Mouse (Mus musculus): ENCODE measurements around the gene Fcgr1. TPM values are rescaled to one million over a fixed set of nuclear protein-coding genes. Genes with fewer than 3 reads are reported as not detected.
"Not testable (repeated sequence)": the region's sequence is repeated elsewhere in the genome, so short reads cannot be mapped to it uniquely, and the experiment has no call there.

Gene Fcgr1
- total RNA-seq, 2 experiments from 2014 or later: 0.56 to 1.2 TPM

DNA sequence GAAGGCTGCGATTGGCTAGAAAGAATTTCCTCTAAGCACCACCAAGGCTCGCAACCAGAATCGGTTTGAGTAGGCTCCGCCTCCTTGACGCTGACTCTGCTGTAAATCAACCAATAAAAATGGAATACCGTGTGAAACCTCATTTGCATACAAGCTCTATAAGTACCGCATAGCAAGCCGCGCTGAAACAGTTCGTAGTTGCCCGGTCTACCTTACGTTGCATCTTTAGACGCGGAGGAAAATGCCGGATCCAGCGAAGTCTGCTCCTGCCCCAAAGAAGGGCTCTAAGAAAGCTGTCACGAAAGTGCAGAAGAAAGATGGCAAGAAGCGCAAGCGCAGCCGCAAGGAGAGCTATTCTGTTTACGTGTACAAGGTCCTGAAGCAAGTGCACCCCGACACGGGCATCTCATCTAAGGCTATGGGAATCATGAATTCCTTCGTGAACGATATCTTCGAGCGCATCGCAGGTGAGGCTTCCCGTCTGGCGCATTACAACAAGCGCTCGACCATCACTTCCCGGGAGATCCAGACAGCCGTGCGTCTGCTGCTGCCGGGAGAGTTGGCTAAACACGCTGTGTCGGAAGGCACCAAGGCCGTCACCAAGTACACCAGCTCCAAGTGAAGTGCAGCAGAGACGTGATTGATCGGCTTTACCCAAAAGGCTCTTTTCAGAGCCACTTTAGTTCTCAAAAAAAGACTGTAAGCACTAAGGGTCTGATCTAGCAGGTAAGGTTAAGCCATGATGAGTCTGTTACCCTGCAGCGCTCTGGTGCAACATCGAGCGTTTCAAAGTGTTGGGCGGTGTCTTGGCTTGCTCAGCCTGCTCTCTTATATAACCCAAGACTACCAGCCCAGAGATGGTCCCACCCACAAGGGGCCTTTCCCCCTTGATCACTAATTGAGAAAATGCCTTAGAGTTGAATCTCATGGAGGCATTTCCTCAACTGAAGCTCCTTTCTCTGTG is 24.0 kb downstream of the Fcgr1 start, which contains the start of gene Hist2h2bb:
Gene Hist2h2bb (plus strand): TSS at position 242 of the 964 bp plus-strand sequence.
- DNase-seq: peak; percentile 68

DNA sequence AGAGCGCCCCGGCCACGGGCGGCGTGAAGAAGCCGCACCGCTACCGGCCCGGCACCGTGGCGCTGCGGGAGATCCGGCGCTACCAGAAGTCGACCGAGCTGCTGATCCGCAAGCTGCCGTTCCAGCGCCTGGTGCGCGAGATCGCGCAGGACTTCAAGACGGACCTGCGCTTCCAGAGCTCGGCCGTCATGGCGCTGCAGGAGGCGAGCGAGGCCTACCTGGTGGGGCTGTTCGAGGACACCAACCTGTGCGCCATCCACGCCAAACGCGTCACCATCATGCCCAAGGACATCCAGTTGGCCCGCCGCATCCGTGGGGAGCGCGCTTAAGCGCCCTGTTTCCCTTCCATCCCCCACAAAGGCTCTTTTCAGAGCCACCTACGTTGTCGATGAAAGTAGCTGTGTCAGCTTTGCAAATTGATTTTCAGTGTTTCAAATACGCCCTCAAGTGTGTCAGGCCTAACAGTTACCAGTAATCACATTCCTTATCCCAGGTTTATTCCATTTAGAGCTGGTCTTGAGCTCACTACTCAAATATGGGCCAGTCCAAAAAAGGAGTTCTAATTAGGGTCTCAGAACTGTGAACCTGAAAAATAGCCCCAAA is 24.9 kb downstream of the Fcgr1 start:
- DNase-seq: not testable (repeated sequence)

DNA sequence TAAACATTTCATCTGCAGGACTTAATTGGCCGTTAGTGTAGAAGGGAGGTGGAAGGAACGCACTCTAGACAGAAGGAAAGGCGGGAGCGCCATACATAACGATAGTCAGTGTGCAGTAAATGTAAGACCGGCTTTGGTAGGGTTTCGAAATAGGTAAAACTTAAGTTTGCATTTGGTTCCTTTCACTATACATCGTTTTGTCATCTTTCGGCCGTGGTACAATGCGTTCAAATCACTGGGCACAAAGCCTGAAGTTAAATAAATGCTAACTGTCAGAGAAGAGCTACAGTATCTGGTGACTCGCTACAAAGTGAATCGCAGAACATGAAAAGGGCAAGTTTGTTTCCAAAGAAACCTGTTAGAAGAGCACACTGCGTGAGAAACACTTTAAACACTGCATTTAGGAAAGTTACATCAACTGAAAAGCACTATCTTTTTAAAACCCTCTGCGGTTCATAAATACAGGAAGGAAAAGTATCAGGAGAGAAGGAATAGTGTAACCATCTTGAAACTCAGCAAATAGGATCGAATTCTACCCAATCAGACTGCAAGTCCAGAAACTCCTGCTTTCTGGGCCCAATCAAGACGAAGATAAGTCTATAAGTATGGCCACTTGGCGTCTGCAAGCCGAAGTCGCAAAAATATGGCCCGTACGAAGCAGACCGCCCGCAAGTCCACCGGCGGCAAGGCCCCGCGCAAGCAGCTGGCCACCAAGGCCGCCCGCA is 25.6 kb downstream of the Fcgr1 start, which contains the start of gene Hist2h3b:
Gene Hist2h3b (plus strand): TSS at position 604 of the 725 bp plus-strand sequence.
- DNase-seq: peak; percentile 66

DNA sequence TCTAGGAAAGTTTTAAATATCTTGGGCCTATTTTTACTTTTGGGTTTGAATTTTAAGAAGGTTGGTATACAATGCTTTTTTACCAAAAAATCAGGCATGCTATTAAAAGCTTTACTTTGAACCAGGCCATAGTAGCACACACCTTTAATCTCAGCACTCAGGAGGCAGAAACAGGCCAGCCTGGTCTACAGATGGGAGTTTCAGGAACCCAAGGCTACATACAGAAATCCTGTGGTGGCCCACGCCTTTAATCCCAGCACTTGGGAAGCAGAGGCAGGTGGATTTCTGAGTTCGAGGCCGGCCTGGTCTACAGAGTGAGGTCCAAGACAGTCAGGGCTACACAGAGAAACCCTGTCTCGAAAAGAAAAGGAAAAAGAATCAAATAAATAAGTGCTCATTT is 26.2 kb downstream of the Fcgr1 start:
- DNase-seq: no peak

DNA sequence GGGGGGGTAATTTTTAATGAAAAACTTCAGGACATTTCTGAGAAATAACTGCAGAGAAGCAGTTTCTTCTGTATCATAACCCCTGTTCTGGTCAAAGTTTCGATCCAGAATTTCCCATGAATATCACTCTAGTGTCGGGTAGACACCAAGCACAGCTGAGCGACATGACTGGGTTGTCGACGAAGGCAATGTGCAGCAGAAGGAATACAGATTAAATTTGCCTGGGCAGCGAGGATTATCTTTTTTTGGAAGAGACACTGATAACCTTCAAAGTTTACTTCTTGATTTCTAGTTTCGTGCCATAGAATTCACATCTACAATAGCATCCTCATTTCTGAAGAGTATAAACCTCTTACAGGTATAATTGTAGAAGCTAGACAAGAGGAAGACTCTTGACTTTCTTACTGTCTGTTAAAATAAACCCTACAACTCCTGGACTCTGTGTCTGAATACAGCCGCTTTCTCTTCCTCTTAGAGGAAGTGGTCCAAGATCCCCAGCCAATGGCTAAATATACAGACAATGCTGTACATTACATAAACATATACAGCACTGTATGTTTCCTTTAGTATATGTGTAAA is 27.5 kb downstream of the Fcgr1 start:
- no peak for DNase-seq

DNA sequence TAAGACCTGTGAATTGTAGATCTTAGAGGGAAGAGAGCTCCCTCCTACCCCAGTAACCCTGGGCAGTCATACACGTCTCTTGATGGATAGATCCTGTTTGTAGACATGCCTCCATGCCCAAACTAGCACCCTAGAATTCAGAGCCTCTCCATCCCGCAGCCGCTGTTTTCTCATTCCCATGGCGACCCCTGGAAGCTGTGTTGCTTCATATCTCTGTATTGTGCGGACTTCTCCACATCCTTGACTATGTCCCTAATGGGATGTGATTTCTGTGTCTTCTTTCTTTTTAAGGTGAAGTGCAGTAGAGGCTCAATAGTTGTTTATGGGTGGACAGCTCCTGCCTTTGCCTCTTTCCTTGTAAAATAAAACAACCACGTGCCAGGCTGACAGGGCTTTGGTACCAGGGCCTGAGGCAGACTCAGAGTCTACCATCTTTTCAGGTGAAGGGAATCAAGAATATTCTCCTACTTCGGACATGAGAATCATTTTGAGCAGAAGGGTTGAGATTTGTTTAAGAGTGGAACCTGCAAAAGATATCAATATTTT is 29.3 kb downstream of the Fcgr1 start:
- no peak for DNase-seq

DNA sequence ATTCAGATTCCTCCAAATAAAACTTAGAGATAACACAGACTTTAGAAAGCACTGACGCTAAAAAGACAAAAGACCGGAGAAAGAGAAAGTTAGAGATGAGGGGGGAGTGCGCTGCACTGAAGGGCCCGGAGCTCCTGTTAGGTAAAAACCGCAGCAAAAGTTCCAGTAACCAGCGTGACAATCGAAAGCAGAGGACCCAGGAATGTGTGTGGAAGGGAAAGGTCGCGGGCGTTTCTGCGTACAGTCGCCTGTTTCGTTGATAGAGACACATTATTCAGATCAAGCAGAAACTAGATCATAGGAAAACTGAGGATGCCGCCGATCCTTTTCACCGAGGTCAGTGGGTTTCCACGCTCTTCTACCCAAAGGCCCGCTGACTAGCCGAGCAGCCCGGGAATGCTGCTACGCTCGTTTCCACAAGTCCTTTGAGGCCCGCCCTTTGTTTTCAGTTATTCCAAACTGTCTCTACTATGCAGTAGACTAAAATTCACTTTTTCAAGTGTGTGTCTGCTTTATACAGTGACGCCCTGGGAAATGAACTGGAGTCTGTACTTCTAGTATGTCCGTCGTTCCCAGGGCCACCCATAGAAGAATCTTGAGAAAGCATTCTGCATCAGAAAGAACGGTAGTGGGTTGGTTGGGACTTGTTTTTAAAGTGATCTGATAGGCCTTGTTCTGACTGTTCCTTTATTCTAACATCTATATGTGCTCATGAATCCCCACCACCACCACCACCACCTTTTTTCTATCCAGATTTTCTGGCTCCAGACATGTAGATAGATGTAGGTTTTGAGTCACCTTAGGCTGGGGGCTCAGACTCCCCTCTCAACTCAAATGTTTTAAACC is 30.0 kb downstream of the Fcgr1 start:
- peak; percentile 29 for DNase-seq

DNA sequence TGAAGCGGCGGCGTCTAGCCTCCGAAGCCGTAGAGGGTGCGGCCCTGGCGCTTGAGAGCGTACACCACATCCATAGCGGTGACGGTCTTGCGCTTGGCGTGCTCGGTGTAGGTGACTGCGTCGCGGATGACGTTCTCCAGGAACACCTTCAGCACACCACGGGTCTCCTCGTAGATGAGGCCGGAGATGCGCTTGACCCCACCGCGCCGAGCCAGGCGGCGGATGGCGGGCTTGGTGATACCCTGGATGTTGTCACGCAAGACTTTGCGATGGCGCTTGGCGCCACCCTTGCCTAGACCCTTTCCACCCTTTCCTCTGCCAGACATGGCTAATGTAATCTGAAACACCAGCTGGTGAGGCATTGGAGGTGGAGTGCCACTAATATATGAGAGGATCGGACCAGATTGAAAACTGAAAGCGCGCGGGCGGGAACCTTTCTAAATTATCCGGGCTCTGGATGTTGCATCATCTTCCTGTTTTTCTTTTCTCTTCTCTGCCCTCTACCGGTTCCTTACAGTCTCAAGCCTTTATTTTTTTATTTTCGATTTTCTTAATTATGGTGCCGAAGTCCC is 30.7 kb downstream of the Fcgr1 start, which contains the start of gene Hist2h4:
Gene Hist2h4 (minus strand): TSS at position 333 of the 572 bp plus-strand sequence.
- peak; percentile 85 for DNase-seq

DNA sequence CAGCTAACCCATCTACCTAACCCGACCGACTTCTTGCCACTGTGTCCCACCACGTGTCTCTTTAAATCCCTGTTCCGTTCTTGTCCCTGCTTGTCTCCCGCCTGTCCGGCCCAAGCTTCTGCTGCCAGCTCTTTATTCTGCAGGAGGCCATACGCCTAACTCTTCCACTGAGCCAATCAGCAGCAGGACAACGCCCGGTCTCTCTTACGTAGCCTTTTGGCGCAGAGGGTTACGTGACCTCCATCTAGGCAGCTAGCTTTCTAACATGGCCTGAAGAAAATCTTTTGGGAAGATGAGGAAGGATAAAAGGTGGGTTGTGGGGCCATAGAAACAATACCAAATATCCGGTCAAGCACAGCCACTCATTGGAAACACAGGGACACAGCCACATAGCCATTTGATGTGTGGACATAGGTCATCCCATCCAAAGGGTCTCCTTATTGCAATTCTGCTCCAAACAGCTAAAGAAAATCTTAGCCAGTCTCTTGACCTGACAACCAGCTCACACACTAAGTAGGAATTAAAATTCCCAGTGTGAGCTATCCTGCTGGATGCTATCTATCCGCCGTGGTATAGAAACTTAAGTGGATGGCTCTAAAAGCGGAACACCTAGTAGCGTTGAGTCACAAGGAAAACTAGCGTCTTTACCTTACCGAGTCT is 31.4 kb downstream of the Fcgr1 start:
- peak; percentile 67 for DNase-seq

DNA sequence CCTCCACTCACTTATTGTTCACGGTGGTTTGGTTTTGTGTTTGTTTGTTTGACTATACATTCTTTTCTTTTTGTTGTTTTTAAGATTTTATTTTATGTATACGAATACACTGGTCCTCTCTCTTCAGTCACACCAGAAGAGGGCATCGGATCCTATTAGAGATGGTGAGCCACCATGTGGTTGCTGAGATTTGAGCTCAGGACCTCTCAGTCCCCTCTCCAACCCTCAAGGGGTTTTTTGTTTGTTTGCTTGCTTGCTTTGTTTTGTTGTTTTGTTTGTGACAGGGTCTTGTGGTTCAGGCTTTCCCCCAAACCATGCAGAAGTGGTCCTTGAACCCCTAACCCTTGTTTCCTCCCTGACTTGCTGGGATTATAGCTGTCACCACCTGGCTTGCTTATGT is 32.1 kb downstream of the Fcgr1 start:
- DNase-seq: no peak

DNA sequence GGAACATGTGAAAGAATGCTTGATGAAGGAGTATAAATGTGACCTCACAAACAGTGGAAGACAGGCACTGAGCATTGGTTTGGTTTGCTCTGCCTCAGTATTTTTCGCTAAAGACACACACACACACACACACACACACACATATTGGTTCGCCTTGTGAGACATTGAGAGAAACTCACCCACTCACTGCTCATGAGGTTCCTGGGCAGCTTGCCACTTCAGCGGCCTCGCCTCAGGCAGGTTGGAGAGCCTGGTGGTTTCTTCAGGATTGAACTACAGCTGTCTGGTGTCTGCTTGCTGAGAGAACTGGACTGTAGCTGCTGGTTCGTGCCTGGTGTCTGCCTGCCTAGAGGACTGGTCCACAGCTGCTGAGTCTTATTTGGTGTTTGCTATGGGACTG is 33.5 kb downstream of the Fcgr1 start:
- DNase-seq: no peak

DNA sequence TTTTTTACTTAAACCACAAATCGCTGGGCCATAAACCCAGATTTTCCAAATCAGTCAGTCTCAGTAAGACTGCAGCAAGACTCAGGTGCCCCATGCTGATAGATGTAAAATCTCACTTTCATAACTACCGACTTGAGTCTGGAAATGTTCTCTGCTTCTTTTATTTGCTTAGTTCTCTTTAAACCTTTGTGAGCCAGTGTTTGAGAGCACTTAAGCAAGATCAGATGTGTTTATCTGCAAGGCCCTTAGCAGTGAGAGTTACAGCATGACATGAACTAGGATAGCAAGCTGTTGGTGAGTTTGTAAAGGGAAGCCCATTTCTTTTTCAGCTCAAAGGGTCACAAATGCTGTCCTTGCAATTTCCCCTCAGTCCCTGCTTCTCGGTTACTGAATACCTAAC is 36.6 kb downstream of the Fcgr1 start:
- DNase-seq: no peak

DNA sequence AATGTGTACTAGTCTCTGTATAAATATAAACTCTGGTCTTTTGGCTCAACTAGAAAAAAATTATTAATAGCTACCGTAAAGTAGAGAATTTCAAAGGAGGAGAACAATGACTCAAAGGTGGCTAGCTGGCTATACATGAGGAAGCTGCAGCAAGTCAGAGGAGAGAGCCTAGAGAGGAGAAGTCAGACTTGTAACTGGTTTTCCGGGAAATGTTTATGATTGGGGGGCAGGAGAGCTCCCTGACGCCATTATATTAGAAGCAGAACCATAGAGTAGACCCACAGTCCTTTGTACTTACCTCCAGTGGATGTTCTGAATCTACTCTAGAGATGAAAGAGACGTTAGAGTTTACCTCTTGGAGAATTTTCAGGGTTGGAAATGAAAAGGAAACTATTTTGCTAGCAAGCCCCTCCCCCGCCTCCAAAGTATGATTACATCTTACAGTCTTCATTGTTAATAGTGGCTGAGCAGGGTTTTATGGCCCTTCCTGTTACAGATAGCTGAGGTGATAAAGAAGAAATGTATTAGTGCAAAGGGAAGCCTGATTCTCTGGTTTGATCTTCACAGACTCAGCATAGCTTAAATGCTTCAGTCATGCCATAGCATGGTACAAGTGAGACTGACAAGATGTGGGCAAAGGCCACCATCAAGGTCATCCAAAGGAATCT is 37.7 kb downstream of the Fcgr1 start:
- DNase-seq: no peak

DNA sequence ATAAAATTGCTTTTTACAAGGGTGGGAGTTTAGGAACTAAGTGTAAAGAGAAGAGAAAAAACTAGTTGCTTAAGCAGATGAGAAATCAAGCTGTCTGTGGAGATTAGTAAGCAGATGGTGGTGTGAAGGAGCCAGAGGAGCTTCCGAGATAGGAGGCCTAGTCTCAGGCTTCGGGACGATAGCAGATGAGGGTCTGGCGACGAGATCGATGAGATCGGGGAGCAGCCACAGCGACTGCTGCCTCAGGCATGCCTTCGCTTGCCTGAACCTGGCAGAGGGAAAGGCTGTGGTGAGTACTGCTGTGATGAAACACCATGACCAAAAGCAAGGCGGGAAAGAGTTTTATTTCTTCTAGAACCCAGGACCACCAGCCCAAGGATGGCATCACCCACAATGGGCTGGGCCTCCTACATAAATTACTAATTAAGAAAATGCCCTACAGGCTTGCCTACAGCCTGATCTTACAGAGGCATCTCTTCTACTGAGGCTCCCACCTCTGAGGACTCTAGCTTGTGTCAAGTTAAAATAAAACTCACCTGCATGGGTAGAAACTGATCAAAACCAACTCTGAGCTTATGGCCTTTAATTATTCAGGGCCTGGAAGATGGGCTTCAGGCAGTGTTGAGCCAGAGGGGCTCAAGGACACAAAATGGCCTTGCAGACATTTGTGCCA is 39.0 kb downstream of the Fcgr1 start:
- no peak for DNase-seq

DNA sequence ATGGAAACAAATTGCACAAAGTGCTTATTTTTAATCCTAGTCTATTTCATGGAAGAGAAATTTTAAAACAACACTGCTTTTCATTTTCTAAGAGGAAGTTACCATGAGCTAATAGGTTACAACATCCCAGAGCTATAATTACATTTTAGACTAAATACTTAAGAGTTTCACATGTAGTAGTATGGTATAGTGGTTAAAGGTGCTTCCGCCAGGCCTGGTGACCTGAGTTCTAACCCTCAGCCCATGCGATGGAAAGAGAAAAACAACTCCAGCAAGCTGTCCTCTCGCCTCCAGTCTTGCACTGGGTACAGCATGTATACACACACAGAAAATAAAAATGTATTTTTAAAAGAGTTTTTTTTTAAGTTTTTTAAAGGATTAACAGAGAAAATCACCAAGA is 42.0 kb downstream of the Fcgr1 start:
- no peak for DNase-seq

DNA sequence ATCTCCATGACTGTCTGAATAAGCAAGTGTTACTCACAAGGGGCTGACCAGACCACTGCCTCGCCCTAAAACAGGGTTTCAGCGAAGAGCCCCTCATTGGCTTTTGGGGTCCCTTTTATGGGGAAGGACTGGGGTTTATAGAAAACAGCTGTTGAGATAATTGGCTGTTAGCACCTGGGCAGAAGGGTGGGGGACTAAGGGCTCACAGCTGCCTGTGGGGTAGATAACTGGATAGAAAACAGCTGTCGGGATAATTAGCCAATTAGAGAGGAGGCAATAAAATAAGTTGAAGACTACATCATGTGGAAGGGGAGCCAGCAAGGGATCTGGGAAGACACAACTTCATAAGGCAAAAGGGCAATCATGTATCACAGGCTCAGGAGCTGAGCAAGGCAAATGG is 42.9 kb downstream of the Fcgr1 start:
- no peak for DNase-seq

DNA sequence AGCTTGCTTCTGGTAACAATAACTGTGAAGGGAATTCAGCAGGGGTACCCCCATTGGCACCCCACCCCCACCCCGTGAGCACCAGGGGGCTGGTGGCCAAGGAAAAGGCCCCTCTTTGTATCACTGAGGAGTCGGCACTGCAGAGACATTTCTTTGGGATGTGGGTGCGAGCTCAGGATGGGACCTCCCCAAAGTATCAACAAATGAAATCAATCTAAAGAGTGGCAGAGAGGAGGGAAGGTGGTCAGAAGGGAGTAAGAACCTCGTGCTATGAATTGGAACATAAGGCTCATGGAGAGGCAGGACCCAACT is 44.8 kb downstream of the Fcgr1 start:
- DNase-seq: no peak

DNA sequence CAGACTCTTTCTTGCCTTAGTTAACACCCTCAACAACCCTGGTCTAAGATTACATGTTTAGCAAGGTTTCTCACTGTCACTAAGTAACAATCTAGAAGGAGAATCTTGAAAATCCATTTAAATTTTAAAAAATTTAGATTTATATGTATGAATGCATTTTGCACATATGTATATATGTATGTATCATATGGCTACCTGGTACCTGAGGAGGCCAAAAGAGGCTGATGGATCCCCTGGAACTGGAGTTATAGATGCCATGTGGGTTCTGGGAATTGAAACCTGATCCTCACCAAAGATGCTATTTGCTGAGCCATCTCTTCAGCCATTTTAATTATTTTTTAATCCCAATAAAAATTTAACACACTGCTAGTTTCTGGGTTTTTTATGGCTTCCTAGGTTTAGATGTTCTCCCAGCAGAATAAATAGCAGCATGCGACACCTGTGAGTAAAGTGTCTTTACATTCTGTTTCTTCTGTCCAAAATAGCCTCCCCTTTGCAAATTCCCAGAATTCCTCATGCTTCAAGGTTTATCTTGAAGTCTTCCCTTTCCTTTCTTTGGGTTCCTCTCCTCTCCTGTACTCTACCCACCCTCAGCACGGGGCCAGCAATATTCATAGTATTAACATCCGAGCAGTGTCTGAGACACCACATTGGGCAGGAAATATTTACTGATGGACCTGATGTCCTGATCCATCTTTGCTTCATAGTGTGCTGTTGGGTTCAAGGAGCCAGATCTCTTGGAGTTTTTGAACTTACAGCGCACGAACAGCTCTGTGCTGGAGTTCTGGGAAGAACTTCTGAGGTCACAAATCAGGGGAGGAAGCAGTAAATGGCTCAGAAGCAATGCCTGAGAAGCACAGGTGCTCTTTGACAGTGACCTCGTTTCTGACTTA is 45.4 kb downstream of the Fcgr1 start:
- DNase-seq: no peak

Data from gastrocnemius, postnatal 10 days (tissue).